Mouse (Mus musculus): ENCODE data around the gene Dbf4. TPM values are rescaled to one million over a fixed set of nuclear protein-coding genes. Genes with fewer than 3 reads are reported as not detected.

Gene Dbf4
- polyA plus RNA-seq, 1 experiment from 2014 or later, result 41.0 TPM

GRCm38 (mm10) chr5:8356885-8357651 lies 65.4 kb downstream of the Dbf4 start:
- Histone ChIP-seq H3K4me2 (peak overlapping the region; percentile 8; the same call in 1 of the 2 replicates), H3K9ac (no peak overlapping the region), H3K27ac (no peak overlapping the region), H3K4me3 (replicated peaks) (no peak overlapping the region), H3K4me1 (peaks cover 19% of the 10 kb centered on the region), H3K36me3 (no peaks in the 10 kb centered on the region), H3K27me3 (no peaks in the 10 kb centered on the region), H3K9me3 (replicated peaks) (no peaks in the 10 kb centered on the region)
- ATAC-seq (replicated peaks; ENCODE audit: low FRiP score), result peak; percentile 82
- 15% methylated on average over 13 of the region's 13 CpGs for WGBS

GRCm38 (mm10) chr5:8356326-8356725 lies 66.2 kb downstream of the Dbf4 start:
- Histone ChIP-seq H3K4me3 (replicated peaks) (no peak overlapping the region), H3K9me3 (replicated peaks) (no peaks in the 10 kb centered on the region), H3K4me2 (no peak overlapping the region), H3K27ac (no peak overlapping the region), H3K36me3 (no peaks in the 10 kb centered on the region), H3K27me3 (no peaks in the 10 kb centered on the region), H3K4me1 (peaks cover 19% of the 10 kb centered on the region), H3K9ac (no peak overlapping the region)
- peak; percentile 82 for ATAC-seq (replicated peaks; ENCODE audit: low FRiP score)
- WGBS, result 10% methylated on average over 2 of the region's 2 CpGs

- Histone ChIP-seq H3K27ac (no peak overlapping the region), H3K4me1 (no peaks in the 10 kb centered on the region), H3K27me3 (no peaks in the 10 kb centered on the region), H3K9me3 (replicated peaks) (no peaks in the 10 kb centered on the region), H3K9ac (no peak overlapping the region), H3K4me3 (replicated peaks) (no peak overlapping the region), H3K4me2 (no peak overlapping the region), H3K36me3 (no peaks in the 10 kb centered on the region)
- ATAC-seq (replicated peaks; ENCODE audit: low FRiP score), result no peak
- 61% methylated on average over 10 of the region's 10 CpGs for WGBS
Observed at GRCm38 (mm10) chr5:8349557-8349956, 73.0 kb downstream of the Dbf4 start.

Other genes starting within 250 kb of the Dbf4 start
- gene Adam22, start 54.6 kb downstream of the Dbf4 start, polyA plus RNA-seq (2015; fragmentation: Nextera tagmentation; extraction: Ambion mirVana), result 8.2 and 8.5 TPM in 2 replicates
- 12.8 and 13.3 TPM in 2 replicates for gene Slc25a40, start 134 bp upstream of the Dbf4 start, polyA plus RNA-seq (2015; fragmentation: Nextera tagmentation; extraction: Ambion mirVana)
- 2.7 TPM in 2 replicates for gene Rundc3b, start 200.2 kb upstream of the Dbf4 start, polyA plus RNA-seq (2015; fragmentation: Nextera tagmentation; extraction: Ambion mirVana)
- gene Abcb1a, start 237.4 kb upstream of the Dbf4 start, polyA plus RNA-seq (2015; fragmentation: Nextera tagmentation; extraction: Ambion mirVana), result 0.19 and 0.43 TPM in 2 replicates